Mouse (Mus musculus): ENCODE data around the gene Lrrc47. TPM values are rescaled to one million over a fixed set of nuclear protein-coding genes. Genes with fewer than 3 reads are reported as not detected.

Gene Lrrc47
- total RNA-seq, 2 experiments from 2014 or later: 20.6 to 27.7 TPM

DNA sequence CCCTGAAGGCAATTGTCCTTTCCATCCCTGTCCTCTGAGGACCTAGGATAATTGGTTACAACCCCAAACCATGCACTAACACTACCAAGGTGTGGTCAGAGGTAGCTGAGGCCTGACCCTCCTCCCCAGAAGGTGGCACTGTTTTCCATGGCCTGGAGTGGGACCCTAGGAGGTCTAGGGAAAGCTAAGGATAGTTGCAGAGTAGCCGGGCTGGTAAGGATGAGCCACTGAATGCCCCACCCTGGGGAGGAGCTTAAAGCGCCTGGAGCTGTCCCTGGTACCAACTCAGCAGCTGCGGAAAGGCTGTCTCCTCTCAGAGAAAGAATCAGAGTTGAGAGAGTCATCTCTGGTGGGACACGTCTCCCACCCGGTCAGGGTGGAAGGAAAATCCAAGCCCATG lies 59.4 kb downstream of the Lrrc47 start:
- DNase-seq: no peak

More for the DNA sequence above, 59.4 kb downstream of the Lrrc47 start:
- intact Hi-C loops (cut with DNase I; ENCODE audit: low total_unique reads): no loop called here

Other genes with a start within 250 kb of the Lrrc47 start
- gene A430005L14Rik, start 54.5 kb upstream of the Lrrc47 start, total RNA-seq (2021): 10 to 100 TPM in 1 of 2 experiments, 1 to 10 TPM in 1; 9.6 to 10.1 TPM
- gene Dffb, start 36.6 kb upstream of the Lrrc47 start, total RNA-seq (2021): 1 to 10 TPM; 1.3 to 1.8 TPM
- gene Cep104, start 36.5 kb upstream of the Lrrc47 start, total RNA-seq (2021): 10 to 100 TPM; 15.2 to 15.3 TPM
- 1 to 10 TPM; 4.0 to 6.3 TPM for gene Smim1, start 14.5 kb downstream of the Lrrc47 start, total RNA-seq (2021)
- gene Ccdc27, start 30.9 kb downstream of the Lrrc47 start, total RNA-seq (2021): not detected
- under 1 TPM in 1 of 2 experiments, not detected in 1; 0.10 TPM for gene Trp73, start 128.5 kb downstream of the Lrrc47 start, total RNA-seq (2021)
- 1 to 10 TPM; 7.7 to 8.8 TPM for gene Wrap73, start 130.6 kb downstream of the Lrrc47 start, total RNA-seq (2021)
- 10 to 100 TPM; 81.7 to 84.5 TPM for gene Tprgl, start 148.9 kb downstream of the Lrrc47 start, total RNA-seq (2021)
- gene Megf6, start 159.0 kb downstream of the Lrrc47 start, total RNA-seq (2021): 1 to 10 TPM; 2.9 to 3.4 TPM

All from gastrocnemius, postnatal 14 days (tissue).